Mouse (Mus musculus): Measurements from ENCODE around the gene Lias. TPM values are rescaled to one million over a fixed set of nuclear protein-coding genes. Genes with fewer than 3 reads are reported as not detected.

Lias gene
- polyA plus RNA-seq, 1 experiment from 2014 or later: 70.4 TPM

GRCm38 (mm10) chr5:65434471-65435362 is 43.4 kb downstream of the Lias start:
- Histone ChIP-seq H3K4me1 (ENCODE audit: control insufficient read depth, insufficient read depth, low read length) (no peaks in the 10 kb centered on the region), H3K9me3 (replicated peaks; ENCODE audit: control insufficient read depth, low read length) (no peaks in the 10 kb centered on the region), H3K36me3 (replicated peaks; ENCODE audit: control insufficient read depth, insufficient read depth, low read depth, low read length) (no peaks in the 10 kb centered on the region), H3K27ac (replicated peaks; ENCODE audit: low read depth, low read length) (0 out of 2 replicates have a peak overlapping the region, but pooled peaks have one; percentile 22), H3K9ac (replicated peaks; ENCODE audit: low read length) (peak overlapping the region; percentile 82), H3K4me2 (ENCODE audit: low read depth, low read length) (peak overlapping the region; percentile 79), H3K27me3 (ENCODE audit: control insufficient read depth, insufficient read depth, low read length) (no peaks in the 10 kb centered on the region), H3K4me3 (ENCODE audit: low read depth, low read length) (peak overlapping the region; percentile 52)
- DNase-seq (ENCODE audit: low spot score) (peak; percentile 47), ATAC-seq (replicated peaks; ENCODE audit: insufficient number of reproducible peaks, low FRiP score, low TSS enrichment, low read depth) (no peak)
- 3% methylated on average over 15 of the region's 15 CpGs for WGBS

DNA sequence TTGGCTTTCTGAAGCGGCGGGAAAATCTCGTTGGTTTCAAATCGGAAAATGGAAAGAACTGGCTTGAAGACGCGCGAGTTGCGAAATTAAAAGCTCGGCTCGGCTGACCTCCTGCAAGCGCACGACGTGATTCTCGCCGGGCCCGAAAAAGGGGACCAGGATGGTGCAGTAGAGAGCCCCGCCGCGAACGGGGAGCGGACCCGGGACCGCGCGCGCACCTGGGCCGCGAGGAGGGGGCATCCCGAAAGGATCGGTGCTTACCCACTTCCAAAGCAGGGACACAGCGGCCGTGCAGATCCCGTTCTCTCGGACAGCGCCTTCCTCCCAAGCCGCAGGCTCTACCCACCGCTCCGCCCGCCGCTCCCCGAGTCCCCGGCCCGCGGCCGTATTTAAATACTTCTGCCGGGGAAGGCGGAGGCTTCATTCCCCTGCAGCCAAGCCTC is 44.1 kb downstream of the Lias start:
- H3K9me3 ChIP-seq (replicated peaks; ENCODE audit: control insufficient read depth, low read length): no peaks in the 10 kb centered on the region
- no peaks in the 10 kb centered on the region for H3K36me3 ChIP-seq (replicated peaks; ENCODE audit: control insufficient read depth, insufficient read depth, low read depth, low read length)
- peak overlapping the region; percentile 82 for H3K9ac ChIP-seq (replicated peaks; ENCODE audit: low read length)
- no peaks in the 10 kb centered on the region for H3K27me3 ChIP-seq (ENCODE audit: control insufficient read depth, insufficient read depth, low read length)
- H3K4me1 ChIP-seq (ENCODE audit: control insufficient read depth, insufficient read depth, low read length): no peaks in the 10 kb centered on the region
- peak overlapping the region; percentile 79 for H3K4me2 ChIP-seq (ENCODE audit: low read depth, low read length)
- ATAC-seq (replicated peaks; ENCODE audit: insufficient number of reproducible peaks, low FRiP score, low TSS enrichment, low read depth) (peak; percentile 82; the same call in 1 of the 2 replicates), DNase-seq (ENCODE audit: low spot score) (no peak)
- under 1% methylated on average over 42 of the region's 47 CpGs for WGBS
- H3K27ac ChIP-seq (replicated peaks; ENCODE audit: low read depth, low read length): no peak overlapping the region
- H3K4me3 ChIP-seq (ENCODE audit: low read depth, low read length): peak overlapping the region; percentile 52

GRCm38 (mm10) chr5:65435806-65436561 is 44.7 kb downstream of the Lias start, which contains the start of gene Ugdh:
Gene Ugdh (minus strand): TSS chr5:65435949.
- DNase-seq (ENCODE audit: low spot score) (peak; percentile 99), ATAC-seq (replicated peaks; ENCODE audit: insufficient number of reproducible peaks, low FRiP score, low TSS enrichment, low read depth) (peak; percentile 94)
- Histone ChIP-seq H3K27me3 (ENCODE audit: control insufficient read depth, insufficient read depth, low read length) (no peaks in the 10 kb centered on the region), H3K9me3 (replicated peaks; ENCODE audit: control insufficient read depth, low read length) (no peaks in the 10 kb centered on the region), H3K4me1 (ENCODE audit: control insufficient read depth, insufficient read depth, low read length) (no peaks in the 10 kb centered on the region), H3K9ac (replicated peaks; ENCODE audit: low read length) (peak within 1 kb of the TSS; percentile 82), H3K4me2 (ENCODE audit: low read depth, low read length) (peak within 1 kb of the TSS; percentile 79), H3K4me3 (ENCODE audit: low read depth, low read length) (peak within 1 kb of the TSS; percentile 52), H3K36me3 (replicated peaks; ENCODE audit: control insufficient read depth, insufficient read depth, low read depth, low read length) (no peaks in the 10 kb centered on the region), H3K27ac (replicated peaks; ENCODE audit: low read depth, low read length) (peak within 1 kb of the TSS; percentile 25; the same call in 1 of the 2 replicates)
- WGBS: under 1% methylated on average over 51 of the region's 51 CpGs

- no peaks in the 10 kb centered on the region for H3K9me3 ChIP-seq (replicated peaks; ENCODE audit: control insufficient read depth, low read length)
- no peak overlapping the region for H3K9ac ChIP-seq (replicated peaks; ENCODE audit: low read length)
- H3K27me3 ChIP-seq (ENCODE audit: control insufficient read depth, insufficient read depth, low read length): no peaks in the 10 kb centered on the region
- no peak overlapping the region for H3K4me2 ChIP-seq (ENCODE audit: low read depth, low read length)
- no peak for DNase-seq (ENCODE audit: low spot score)
- no peak for ATAC-seq (replicated peaks; ENCODE audit: insufficient number of reproducible peaks, low FRiP score, low TSS enrichment, low read depth)
- no peak overlapping the region for H3K4me3 ChIP-seq (ENCODE audit: low read depth, low read length)
- no peaks in the 10 kb centered on the region for H3K36me3 ChIP-seq (replicated peaks; ENCODE audit: control insufficient read depth, insufficient read depth, low read depth, low read length)
- H3K4me1 ChIP-seq (ENCODE audit: control insufficient read depth, insufficient read depth, low read length): no peaks in the 10 kb centered on the region
- H3K27ac ChIP-seq (replicated peaks; ENCODE audit: low read depth, low read length): no peak overlapping the region
These were observed 46.7 kb downstream of the Lias start for GRCm38 (mm10) chr5:65438041-65438440.

GRCm38 (mm10) chr5:65444981-65445380 is 53.7 kb downstream of the Lias start:
- H3K27me3 ChIP-seq (ENCODE audit: control insufficient read depth, insufficient read depth, low read length): no peaks in the 10 kb centered on the region
- DNase-seq (ENCODE audit: low spot score) (no peak), ATAC-seq (replicated peaks; ENCODE audit: insufficient number of reproducible peaks, low FRiP score, low TSS enrichment, low read depth) (no peak)
- H3K36me3 ChIP-seq (replicated peaks; ENCODE audit: control insufficient read depth, insufficient read depth, low read depth, low read length): no peaks in the 10 kb centered on the region
- 76% methylated on average over 3 of the region's 6 CpGs for WGBS
- no peak overlapping the region for H3K4me2 ChIP-seq (ENCODE audit: low read depth, low read length)
- no peaks in the 10 kb centered on the region for H3K9me3 ChIP-seq (replicated peaks; ENCODE audit: control insufficient read depth, low read length)
- no peaks in the 10 kb centered on the region for H3K4me1 ChIP-seq (ENCODE audit: control insufficient read depth, insufficient read depth, low read length)
- no peak overlapping the region for H3K4me3 ChIP-seq (ENCODE audit: low read depth, low read length)
- no peak overlapping the region for H3K9ac ChIP-seq (replicated peaks; ENCODE audit: low read length)
- H3K27ac ChIP-seq (replicated peaks; ENCODE audit: low read depth, low read length): no peak overlapping the region

DNA sequence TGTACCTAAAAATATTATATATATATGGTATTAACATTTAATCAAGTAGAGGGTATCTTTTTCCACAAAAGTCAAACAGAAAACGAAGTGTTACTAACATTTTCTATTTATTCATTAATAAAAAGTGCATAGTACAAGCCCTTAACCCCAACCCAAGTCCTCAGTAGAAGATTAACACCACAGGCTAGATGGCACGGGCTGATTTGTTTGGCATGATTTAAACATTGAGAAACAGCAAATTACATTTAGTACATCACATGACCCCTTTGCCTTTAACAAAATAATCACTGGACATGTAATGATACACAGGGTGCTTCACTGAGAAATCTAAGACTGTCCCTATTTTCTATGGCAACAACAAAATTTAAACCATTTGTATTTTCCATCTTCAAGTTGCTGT is 55.5 kb downstream of the Lias start:
- H3K4me3 ChIP-seq (ENCODE audit: low read depth, low read length): no peak overlapping the region
- no peak for DNase-seq (ENCODE audit: low spot score)
- H3K27ac ChIP-seq (replicated peaks; ENCODE audit: low read depth, low read length): no peak overlapping the region
- no peak overlapping the region for H3K9ac ChIP-seq (replicated peaks; ENCODE audit: low read length)
- no peak overlapping the region for H3K4me2 ChIP-seq (ENCODE audit: low read depth, low read length)
- no peaks in the 10 kb centered on the region for H3K9me3 ChIP-seq (replicated peaks; ENCODE audit: control insufficient read depth, low read length)
- H3K4me1 ChIP-seq (ENCODE audit: control insufficient read depth, insufficient read depth, low read length): no peaks in the 10 kb centered on the region
- no peaks in the 10 kb centered on the region for H3K27me3 ChIP-seq (ENCODE audit: control insufficient read depth, insufficient read depth, low read length)
- no peaks in the 10 kb centered on the region; the same call in 1 of the 2 replicates for H3K36me3 ChIP-seq (replicated peaks; ENCODE audit: control insufficient read depth, insufficient read depth, low read depth, low read length)
- ATAC-seq (replicated peaks; ENCODE audit: insufficient number of reproducible peaks, low FRiP score, low TSS enrichment, low read depth): no peak
- WGBS: 72% methylated on average over 2 of the region's 2 CpGs

GRCm38 (mm10) chr5:65447826-65448225 is 56.5 kb downstream of the Lias start:
- Histone ChIP-seq H3K36me3 (replicated peaks; ENCODE audit: control insufficient read depth, insufficient read depth, low read depth, low read length) (no peaks in the 10 kb centered on the region; the same call in 1 of the 2 replicates), H3K27ac (replicated peaks; ENCODE audit: low read depth, low read length) (no peak overlapping the region), H3K4me1 (ENCODE audit: control insufficient read depth, insufficient read depth, low read length) (no peaks in the 10 kb centered on the region), H3K4me3 (ENCODE audit: low read depth, low read length) (no peak overlapping the region), H3K27me3 (ENCODE audit: control insufficient read depth, insufficient read depth, low read length) (no peaks in the 10 kb centered on the region), H3K9ac (replicated peaks; ENCODE audit: low read length) (no peak overlapping the region), H3K4me2 (ENCODE audit: low read depth, low read length) (no peak overlapping the region), H3K9me3 (replicated peaks; ENCODE audit: control insufficient read depth, low read length) (no peaks in the 10 kb centered on the region)
- ATAC-seq (replicated peaks; ENCODE audit: insufficient number of reproducible peaks, low FRiP score, low TSS enrichment, low read depth) (no peak), DNase-seq (ENCODE audit: low spot score) (no peak)
- WGBS: 91% methylated on average over 2 of the region's 2 CpGs
